Mouse (Mus musculus) lung, embryonic 14.5 days (tissue): ENCODE results near the gene Tmsb15b1. TPM values are rescaled to one million over a fixed set of nuclear protein-coding genes. Genes with fewer than 3 reads are reported as not detected.

Source experiments
- ATAC-seq: fragments of 200-750 bp; cut with Nextera tagmentation; 2 replicates; pipeline ENCODE4 v1.8.0; 2017; ENCODE audit warnings: mild to moderate bottlenecking, moderate TSS enrichment, moderate library complexity; ENCODE audit not compliant: insufficient read depth
- DNase-seq: peaks from one replicate; pipeline ENCODE4 v3.0.0-alpha.2; 2015
- H3K27ac ChIP-seq: fragments of 300-500 bp; sonication (generic); 2 replicates; pipeline ENCODE4 v1.5.1; 2014; ENCODE audit warnings: low read depth, mild to moderate bottlenecking, moderate library complexity
- H3K27me3 ChIP-seq: fragments of 300-500 bp; sonication (generic); 2 replicates; pipeline ENCODE4 v1.6.1; 2014; ENCODE audit warnings: low read length, control low read depth; ENCODE audit not compliant: insufficient read depth
- H3K36me3 ChIP-seq: fragments of 300-500 bp; sonication (generic); 2 replicates; pipeline ENCODE4 v1.6.1; 2014; ENCODE audit warnings: control low read depth; ENCODE audit not compliant: insufficient read depth
- H3K4me1 ChIP-seq: fragments of 300-500 bp; sonication (generic); 2 replicates; pipeline ENCODE4 v1.6.1; 2014; ENCODE audit warnings: antibody characterized with exemption, control low read depth; ENCODE audit not compliant: insufficient read depth
- H3K4me2 ChIP-seq: fragments of 300-500 bp; sonication (generic); 2 replicates; pipeline ENCODE4 v1.6.1; 2014; ENCODE audit warnings: mild to moderate bottlenecking
- H3K4me3 ChIP-seq: fragments of 300-500 bp; sonication (generic); 2 replicates; pipeline ENCODE4 v1.5.1; 2014; ENCODE audit warnings: low read depth, low read length
- H3K9ac ChIP-seq: fragments of 300-500 bp; sonication (generic); 2 replicates; pipeline ENCODE4 v1.6.1; 2014
- H3K9me3 ChIP-seq: fragments of 300-500 bp; sonication (generic); 2 replicates; pipeline ENCODE4 v1.6.1; 2016; ENCODE audit warnings: low read depth, low read length, control low read depth
- CTCF ChIP-seq: IDR thresholded peaks from 2 replicates; pipeline ENCODE4 v1.5.1; 2016; ENCODE audit warnings: antibody characterized with exemption, low read depth
- WGBS: fragments of 180-500 bp; shearing (Covaris S2); extraction: QIAGEN DNeasy Blood & Tissue Kit; methylation state at CpG from one replicate; pipeline ENCODE4 v1.1.7; 2014; 5-methylcytosine and 5-hydroxymethylcytosine counted together
- polyA plus RNA-seq: library from polyadenylated mRNA; unstranded; fragments of >200 nt; fragmentation: Nextera tagmentation; extraction: Ambion mirVana; gene quantifications from 2 replicates; pipeline ENCODE4 v1.2.1, GENCODE M21; 2014

Gene Tmsb15b1
- 22.3 and 24.4 TPM in 2 replicates for polyA plus RNA-seq

GRCm38 (mm10) chrX:136976424-136977084, at the start of gene Tmsb15b1, which contains the start of gene Tmsb15l:
TSS of gene Tmsb15b1 (minus strand) at chrX:136976874.
TSS of gene Tmsb15l (minus strand) at chrX:136976869.
- H3K4me1 ChIP-seq: no peaks in the 10 kb centered on the region
- peak within 1 kb of the TSS; percentile 29; the same call in 1 of the 2 replicates for H3K9ac ChIP-seq
- H3K27ac ChIP-seq: no peak within 1 kb of the TSS
- peak within 1 kb of the TSS; percentile 60 for H3K4me2 ChIP-seq
- no peaks in the 10 kb centered on the region for H3K36me3 ChIP-seq
- DNase-seq (peak; percentile 77), ATAC-seq (peak; percentile 100)
- peak within 1 kb of the TSS; percentile 37 for H3K4me3 ChIP-seq
- 21% methylated on average over 15 of the region's 15 CpGs for WGBS
- no peaks in the 10 kb centered on the region for H3K27me3 ChIP-seq
- H3K9me3 ChIP-seq: no peaks in the 10 kb centered on the region
- TF ChIP-seq CTCF: no peak

- 19% methylated on average over 1 of the region's 1 CpGs for WGBS
- peak; percentile 69; the same call in 1 of the 2 replicates for ATAC-seq
- Histone ChIP-seq H3K27ac (no peak overlapping the region), H3K4me2 (no peak overlapping the region), H3K9ac (no peak overlapping the region), H3K4me3 (no peak overlapping the region), H3K36me3 (no peaks in the 10 kb centered on the region), H3K27me3 (no peaks in the 10 kb centered on the region), H3K9me3 (no peaks in the 10 kb centered on the region), H3K4me1 (no peaks in the 10 kb centered on the region)
- peak; percentile 68 for TF ChIP-seq CTCF
- DNase-seq: peak; percentile 80
Measured at GRCm38 (mm10) chrX:137019310-137019709, 42.6 kb upstream of the Tmsb15b1 start.

GRCm38 (mm10) chrX:137017668-137018067, 41.0 kb upstream of the Tmsb15b1 start:
- no peaks in the 10 kb centered on the region for H3K27me3 ChIP-seq
- 69% methylated on average over 1 of the region's 1 CpGs for WGBS
- DNase-seq (no peak), ATAC-seq (no peak)
- no peak for TF ChIP-seq CTCF
- H3K27ac ChIP-seq: no peak overlapping the region
- H3K4me3 ChIP-seq: no peak overlapping the region
- H3K9me3 ChIP-seq: no peaks in the 10 kb centered on the region
- no peak overlapping the region for H3K4me2 ChIP-seq
- 0 out of 2 replicates have a peak, but pooled peaks cover 3% of the 10 kb centered on the region for H3K36me3 ChIP-seq
- H3K9ac ChIP-seq: no peak overlapping the region
- no peaks in the 10 kb centered on the region for H3K4me1 ChIP-seq

GRCm38 (mm10) chrX:137015099-137015709, 38.5 kb upstream of the Tmsb15b1 start:
- peak; percentile 65; the same call in 1 of the 2 replicates for ATAC-seq

GRCm38 (mm10) chrX:136996256-136996655, 19.6 kb upstream of the Tmsb15b1 start:
- Histone ChIP-seq H3K9ac (no peak overlapping the region), H3K27ac (no peak overlapping the region), H3K4me1 (no peaks in the 10 kb centered on the region), H3K4me3 (no peak overlapping the region), H3K9me3 (no peaks in the 10 kb centered on the region), H3K36me3 (no peaks in the 10 kb centered on the region), H3K27me3 (0 out of 2 replicates have a peak, but pooled peaks cover 10% of the 10 kb centered on the region), H3K4me2 (no peak overlapping the region)
- 80% methylated on average over 2 of the region's 2 CpGs for WGBS
- no peak for TF ChIP-seq CTCF
- DNase-seq (no peak), ATAC-seq (no peak)

More at GRCm38 (mm10) chrX:137015099-137015709, 38.5 kb upstream of the Tmsb15b1 start:
- 50% methylated on average over 6 of the region's 6 CpGs for WGBS
- Histone ChIP-seq H3K9me3 (no peaks in the 10 kb centered on the region), H3K27ac (no peak overlapping the region), H3K4me3 (no peak overlapping the region), H3K27me3 (no peaks in the 10 kb centered on the region), H3K36me3 (0 out of 2 replicates have a peak, but pooled peaks cover 8% of the 10 kb centered on the region), H3K9ac (no peak overlapping the region), H3K4me1 (no peaks in the 10 kb centered on the region), H3K4me2 (no peak overlapping the region)
- DNase-seq: peak; percentile 83
- peak; percentile 67 for TF ChIP-seq CTCF

- 31% methylated on average over 13 of the region's 14 CpGs for WGBS
- 0 out of 2 replicates have a peak, but pooled peaks cover 10% of the 10 kb centered on the region for H3K27me3 ChIP-seq
- H3K9me3 ChIP-seq: no peaks in the 10 kb centered on the region
- H3K4me2 ChIP-seq: peak overlapping the region; percentile 62
- no peak overlapping the region for H3K27ac ChIP-seq
- H3K9ac ChIP-seq: no peak overlapping the region
- H3K4me3 ChIP-seq: peak overlapping the region; percentile 32
- TF ChIP-seq CTCF: no peak
- no peaks in the 10 kb centered on the region for H3K4me1 ChIP-seq
- no peaks in the 10 kb centered on the region for H3K36me3 ChIP-seq
- ATAC-seq (no peak), DNase-seq (no peak)
Measured at GRCm38 (mm10) chrX:136993641-136994040, 17.0 kb upstream of the Tmsb15b1 start.

- peak; percentile 97 for ATAC-seq
- peak within 1 kb of the TSS; percentile 62 for H3K4me2 ChIP-seq
- no peak within 1 kb of the TSS for H3K9ac ChIP-seq
- peak within 1 kb of the TSS; percentile 32 for H3K4me3 ChIP-seq
- H3K9me3 ChIP-seq: no peaks in the 10 kb centered on the region
- TF ChIP-seq CTCF: no peak
- no peak within 1 kb of the TSS for H3K27ac ChIP-seq
- H3K36me3 ChIP-seq: no peaks in the 10 kb centered on the region
- 10% methylated on average over 26 of the region's 26 CpGs for WGBS
- peak; percentile 74 for DNase-seq
- 0 out of 2 replicates have a peak, but pooled peaks cover 10% of the 10 kb centered on the region for H3K27me3 ChIP-seq
- H3K4me1 ChIP-seq: no peaks in the 10 kb centered on the region
Measured at GRCm38 (mm10) chrX:136992978-136993547, 16.4 kb upstream of the Tmsb15b1 start, which contains the start of gene Zcchc18. TSS of gene Zcchc18 (plus strand) at chrX:136993155.
